Mouse (Mus musculus): ENCODE data around the gene Gas7.

GRCm38 (mm10) chr11:67668460-67669007 is 213.3 kb downstream of the Gas7 start:
- TF ChIP-seq GATA1 (IDR thresholded peaks at IDR 0.05; ENCODE audit: borderline replicate concordance, low read length) (no peak), FLI1 (IDR thresholded peaks at IDR 0.05; ENCODE audit: low read length) (no peak)

Measured in megakaryocyte, embryonic 14.5 days (primary cell).